Mouse (Mus musculus) embryo, embryonic 10.5 days (tissue): Measurements from ENCODE around the gene Ros1.
A peak's percentile ranks its signal among the peaks of the same experiment; 100 is the strongest.

Source experiments
- DNase-seq: peaks from one replicate; pipeline ENCODE4 v3.0.0-alpha.2; 2015; ENCODE audit warnings: low spot score

Gene Ros1

DNA sequence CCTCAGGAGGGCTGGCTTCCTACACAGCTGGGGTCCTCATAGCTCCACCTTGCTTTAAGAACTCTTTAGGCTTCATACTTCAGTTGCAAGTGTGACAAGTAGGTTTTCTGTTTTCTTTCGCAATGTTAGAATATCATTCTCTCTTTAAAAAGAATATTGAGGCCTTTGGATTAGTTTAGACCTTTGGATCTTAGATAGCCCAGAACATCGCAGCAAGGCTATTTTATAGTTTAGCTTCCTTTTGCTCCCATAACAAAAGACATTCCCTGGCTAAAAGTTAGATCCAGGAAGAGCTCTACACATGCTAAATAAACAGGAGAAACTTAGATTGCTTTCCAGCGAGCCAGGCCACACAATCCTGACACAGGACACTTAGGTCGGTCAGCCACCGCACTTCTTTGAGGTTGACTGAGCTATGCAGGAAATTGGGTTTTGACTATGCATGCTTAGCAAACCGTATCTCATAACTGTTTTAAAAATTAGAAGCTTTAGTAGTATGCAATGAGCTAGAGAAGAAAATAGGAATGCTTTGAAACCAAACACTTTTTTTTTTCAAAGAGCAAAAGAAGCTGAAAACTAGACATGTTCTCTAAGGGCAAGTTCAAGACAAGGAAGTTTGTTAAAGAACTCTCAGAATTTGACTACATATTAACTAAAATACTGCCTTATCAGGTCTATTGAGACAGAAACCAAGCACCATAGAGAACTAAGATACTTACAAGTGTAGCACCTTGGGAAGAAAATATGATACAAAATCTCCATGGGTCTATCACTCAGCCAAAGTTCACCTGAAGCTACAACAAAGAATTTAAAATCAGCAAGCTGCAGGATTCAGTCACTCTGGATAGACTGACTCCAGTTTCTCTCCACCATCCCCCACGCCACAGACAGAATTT, at the start of gene Ros1:
Gene Ros1, minus strand, starts transcription at position 288 of the 896 bp plus-strand sequence.
- no peak for DNase-seq

DNA sequence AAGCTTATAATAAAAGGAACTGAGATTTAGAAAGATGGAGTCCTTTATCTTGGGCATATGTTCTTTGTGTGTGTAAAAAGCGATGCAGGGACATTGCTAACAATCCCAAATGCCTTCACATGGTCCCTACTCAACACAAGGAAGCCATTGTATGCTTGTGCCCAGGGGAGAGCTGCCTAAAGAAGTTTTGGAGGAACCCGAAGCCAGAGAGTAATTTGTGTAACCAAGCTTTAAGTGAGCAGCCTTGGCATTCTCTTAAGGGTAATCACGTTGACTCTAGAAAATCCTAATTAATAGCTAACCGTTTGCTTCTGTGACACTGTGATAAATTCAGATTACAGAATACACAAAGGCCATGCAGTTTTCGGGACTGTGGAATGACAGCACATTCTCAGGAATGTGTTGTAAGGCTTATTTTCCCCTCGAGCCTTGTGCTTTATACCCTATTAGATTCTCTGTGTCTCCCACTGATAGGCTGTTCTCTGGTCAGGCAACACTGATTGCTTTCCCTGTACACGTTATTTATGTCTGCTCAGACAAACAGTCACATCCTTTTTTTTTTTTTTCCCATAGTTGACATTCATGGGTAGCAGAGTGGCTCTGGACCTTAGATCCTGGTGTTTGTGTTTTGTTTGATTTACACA, 47.8 kb upstream of the Ros1 start:
- peak; percentile 17 for DNase-seq

DNA sequence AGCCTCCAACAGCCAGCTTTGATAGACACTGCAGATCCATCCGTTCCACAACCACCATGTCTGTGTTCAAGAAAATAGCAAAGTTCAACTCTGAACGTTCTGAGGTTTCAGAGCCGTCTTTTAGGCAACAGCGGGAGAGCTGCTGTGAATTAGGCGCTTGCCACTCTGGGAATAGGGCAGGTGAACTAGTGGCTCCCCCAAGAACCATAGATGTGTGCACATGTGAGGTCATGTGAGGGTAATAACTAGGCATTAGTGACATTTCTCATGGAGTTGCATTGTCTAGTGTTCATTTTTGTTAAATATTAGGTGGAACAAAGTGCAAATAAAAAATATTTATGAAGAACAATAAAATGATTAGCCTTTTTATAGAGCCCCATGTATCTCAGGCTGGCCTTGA, 47.0 kb upstream of the Ros1 start:
- no peak for DNase-seq

DNA sequence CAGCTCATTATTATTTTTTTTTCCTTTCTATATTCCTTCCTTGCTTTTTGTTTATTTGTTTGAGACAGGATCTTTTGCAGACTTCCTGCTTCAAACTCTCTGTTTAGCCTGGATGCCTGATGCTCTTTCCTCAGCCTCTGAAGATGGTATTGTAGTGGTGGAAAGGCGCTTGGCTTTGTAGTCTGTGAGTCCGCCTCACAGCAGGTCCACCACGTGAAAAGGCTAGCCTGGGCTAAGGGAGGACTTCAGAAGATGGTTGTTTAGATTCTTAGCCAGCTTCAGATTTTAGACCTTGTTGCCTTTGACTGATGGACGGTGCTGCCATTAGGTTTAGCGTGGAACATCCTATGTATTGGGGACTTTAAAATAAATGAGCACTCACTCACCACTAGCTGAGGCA, 40.4 kb upstream of the Ros1 start:
- no peak for DNase-seq

DNA sequence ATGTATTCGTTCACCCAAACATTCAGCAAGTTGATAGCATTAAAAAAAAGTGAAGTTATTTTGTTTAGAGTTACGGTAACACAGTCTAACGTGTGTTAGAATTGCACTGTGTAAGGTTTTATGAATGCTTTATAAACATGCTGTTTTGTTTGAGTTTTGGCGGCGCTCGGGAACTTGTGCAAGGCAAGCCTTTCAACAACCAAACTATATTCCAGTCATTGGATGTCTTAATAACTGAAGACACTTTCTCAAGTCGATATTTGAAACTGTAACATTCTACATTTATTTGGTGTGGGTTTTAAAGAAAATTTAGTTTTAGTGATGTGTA, 39.6 kb upstream of the Ros1 start:
- DNase-seq, result no peak

DNA sequence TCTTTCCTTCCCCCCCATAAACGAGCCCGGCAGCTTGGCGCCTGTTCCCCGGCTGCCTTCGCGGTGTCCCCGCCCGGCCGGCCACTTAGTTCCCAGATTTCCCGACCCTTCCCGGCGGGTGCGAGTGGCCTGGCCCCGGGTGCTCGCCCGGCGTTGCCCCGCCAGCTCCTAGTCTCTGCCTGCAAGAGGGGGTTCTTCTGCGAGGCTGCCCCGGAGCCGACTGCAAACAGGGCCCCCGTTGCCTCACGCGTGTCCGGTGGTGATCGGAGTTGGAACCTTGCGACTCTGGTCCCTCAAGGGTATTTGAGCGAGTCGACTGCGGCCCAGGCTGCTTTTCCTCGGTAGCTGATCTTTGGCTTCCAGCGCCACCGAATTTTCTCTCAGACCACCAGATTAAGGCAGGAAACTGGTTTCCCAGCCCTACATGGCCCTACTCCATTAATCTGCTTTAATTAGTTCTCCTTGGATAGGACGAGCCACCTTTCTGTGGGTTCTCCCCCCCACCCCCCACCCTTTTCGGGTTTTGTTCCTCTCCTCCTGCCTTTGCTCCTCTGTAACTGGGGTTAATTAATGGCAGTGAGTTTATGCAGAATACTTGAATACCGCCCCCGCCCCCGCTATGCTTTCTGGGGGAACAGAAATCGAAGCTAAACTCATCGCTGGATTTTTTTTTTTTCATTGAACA, 39.1 kb upstream of the Ros1 start:
- peak; percentile 61 for DNase-seq

DNA sequence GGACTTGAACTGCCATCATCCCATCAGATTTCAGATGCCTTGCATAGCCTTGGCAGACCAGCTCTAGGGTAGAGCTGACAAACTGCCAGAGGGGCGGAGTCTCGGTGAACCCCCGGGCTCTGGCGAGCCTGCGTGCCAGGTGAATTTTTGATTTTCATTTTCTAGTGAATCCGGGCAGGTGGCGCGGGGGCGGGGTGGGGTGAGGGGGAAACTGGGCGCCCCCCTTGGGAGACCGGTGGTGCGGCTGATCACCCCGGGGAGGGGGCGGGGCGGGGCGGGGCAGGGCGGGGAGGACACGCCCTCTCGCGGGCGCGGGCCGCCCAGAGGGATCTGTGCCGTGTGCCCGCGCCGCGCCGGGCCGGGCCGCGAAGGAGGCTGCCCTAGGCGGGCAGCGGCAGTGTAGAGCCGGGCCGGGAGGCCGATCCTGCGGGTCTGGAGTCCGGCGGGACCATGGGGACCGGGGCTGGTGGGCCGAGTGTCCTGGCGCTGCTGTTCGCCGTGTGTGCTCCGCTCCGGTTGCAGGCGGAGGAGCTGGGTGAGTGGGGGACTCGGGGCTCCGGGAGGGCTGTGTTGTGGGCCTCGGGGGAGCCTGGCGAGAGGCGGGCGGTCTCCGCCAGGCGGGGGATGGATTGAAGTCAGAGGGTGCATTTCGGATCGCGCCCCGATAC, 38.4 kb upstream of the Ros1 start, which contains the start of gene Dcbld1:
Gene Dcbld1, plus strand, starts transcription at position 319 of the 668 bp plus-strand sequence.
- DNase-seq, result peak; percentile 74

DNA sequence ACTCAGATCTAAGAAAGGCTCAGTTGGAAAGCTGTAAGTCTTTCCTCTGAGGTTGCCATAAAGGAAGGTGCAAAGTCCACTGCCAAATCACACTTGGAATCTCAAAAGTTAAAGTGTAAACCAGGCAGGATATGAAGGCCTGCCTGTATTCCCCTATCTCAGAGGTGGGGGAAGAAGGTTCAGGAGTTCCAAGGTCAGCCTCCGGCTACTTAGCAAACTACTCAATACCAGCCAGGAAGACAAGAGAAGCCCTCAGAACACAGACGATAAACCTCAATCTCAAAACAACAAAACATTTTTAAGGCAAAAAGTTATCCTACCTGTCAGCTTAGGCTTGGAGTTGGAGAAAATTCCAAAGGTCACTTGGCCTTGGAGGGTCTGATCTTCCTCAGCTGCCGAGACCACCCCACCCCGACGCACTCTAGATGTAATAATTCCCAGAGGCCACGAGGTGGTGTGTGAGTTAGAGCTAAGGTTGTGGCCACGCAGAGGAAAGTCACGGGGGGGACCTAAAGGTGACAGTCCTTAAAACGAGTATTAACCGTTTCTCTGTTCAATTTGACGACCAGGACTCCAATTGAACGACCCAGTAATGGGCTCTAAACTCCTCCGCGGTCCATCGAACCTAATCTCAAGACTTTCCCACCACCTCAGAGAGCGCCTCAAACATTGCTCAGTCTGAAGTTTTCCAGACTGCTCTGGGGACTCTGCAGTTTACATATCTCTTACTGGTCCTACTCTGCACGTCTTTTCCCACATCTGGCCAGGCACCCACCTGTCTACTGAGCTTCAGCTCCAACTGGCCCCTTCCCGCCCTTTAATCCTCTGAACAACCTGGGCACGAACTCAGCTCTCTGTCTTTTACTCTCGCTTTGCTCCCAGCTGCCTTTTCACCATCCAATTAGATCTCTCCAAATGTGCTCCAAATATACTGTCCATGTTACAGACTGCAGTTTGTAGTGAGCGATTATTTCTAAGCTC, 37.4 kb upstream of the Ros1 start:
- DNase-seq, result peak; percentile 76

DNA sequence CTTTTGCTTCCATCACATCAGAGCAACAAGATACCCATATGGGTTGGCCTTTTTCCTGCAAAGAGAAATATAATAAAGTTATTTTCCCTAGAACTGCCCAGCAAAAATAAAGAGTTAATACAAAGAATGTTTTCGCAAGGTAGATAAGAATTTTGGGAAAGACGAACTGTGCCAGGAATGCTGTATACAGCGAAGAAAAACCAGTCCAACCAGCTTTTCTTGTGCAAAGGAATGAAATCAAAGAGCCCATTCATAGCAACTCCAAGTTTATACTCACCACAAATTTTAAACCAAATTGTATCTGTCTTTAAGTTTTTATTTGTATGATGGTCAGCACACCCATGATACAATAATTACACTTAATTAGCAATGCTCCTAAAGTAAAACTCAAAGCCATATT, 24.6 kb upstream of the Ros1 start:
- no peak for DNase-seq

DNA sequence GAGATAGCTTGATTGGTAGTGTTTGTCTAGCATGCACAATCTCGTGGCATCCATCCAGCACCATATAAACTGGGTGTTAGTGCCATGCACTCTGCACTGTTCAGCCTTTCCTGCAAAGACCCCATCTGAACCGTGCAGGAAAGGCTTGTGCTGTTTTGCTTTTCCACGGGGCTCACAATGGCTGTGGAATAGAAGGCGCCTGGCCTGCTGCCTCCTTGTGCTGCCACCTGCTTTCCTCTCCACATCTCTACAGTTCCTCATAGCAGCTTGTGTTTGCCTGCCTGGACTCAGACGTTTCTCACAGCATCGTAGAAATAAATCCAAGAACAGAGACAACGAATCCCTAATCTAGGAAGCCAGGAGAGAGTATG, 22.5 kb upstream of the Ros1 start:
- DNase-seq, result no peak

DNA sequence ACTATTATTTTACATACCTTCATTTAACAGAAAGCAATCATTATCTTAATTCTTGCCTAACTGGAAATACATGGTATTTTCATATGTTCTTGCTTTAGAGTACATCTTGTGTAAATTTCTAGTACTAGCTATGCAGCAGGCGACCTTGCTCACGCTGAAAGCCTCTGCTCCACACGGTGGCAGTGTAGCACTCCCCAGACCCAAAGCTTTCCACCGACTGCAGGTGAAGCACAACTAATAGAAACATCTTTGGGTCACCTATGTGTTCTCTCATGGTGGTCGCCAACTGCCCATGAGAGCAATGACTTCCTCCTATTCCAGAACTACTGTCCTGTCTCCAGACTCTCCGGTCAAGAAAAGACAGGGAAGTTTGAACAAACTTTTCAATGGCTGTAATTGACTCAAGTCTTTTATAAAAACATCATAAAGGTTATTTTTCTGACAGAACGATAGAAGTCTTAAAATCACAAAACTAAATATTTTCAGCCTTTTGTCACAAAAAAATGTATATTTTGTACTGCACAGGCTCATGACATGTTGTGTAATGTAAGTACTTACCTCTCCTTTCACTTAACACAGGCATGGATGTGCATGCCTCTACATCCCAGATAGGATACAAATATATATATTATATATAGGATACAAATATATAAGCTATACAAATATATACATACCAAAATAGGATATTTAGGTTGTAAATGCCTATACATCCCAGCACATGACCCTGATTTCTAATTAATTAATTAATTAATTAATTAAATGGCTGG, 21.9 kb upstream of the Ros1 start:
- DNase-seq, result peak; percentile 65

DNA sequence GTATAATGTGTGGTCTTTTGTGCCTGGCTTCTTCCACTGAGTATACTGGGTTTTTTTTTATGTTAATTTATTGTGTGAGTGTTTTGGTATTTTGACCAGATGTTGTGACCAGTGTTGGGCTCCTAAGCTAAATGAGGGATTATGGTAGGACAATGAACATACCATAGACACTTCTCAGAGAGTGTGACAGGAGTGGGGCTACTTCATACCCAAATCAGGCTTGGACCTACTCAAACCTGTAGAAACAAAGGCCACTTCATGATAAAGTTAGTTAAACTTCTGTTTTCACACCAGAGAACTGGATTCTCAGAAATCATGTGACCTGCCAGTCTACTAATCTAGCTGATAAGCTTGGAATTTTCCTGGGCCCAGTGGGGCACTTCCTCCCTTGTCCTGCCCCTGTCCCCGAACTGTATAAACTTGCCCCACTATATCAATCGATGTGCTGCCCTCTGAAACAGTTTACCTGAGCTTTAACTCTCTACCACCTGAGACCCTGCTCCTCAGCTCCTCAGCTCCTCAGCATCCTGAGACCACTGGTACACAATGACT, 20.3 kb upstream of the Ros1 start:
- no peak for DNase-seq

DNA sequence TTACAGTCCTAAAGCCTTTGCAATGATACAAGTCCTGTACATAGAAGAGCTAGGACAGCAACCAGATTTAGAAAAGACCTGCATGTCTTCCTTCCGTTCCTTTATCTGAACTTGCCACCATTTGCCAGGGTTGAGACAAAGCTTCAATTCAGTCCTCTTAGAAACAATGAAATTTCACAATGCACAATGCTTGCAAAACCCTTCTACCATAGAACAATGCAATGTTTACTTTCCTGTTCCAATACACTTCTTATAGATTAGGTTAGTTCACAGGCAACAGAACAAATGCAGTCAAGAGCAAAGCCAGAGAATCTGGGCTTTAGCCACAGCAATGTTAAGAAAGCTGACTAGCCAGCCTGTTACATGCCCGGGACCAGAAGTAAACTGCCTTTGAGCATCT, 9.0 kb upstream of the Ros1 start:
- DNase-seq, result no peak

DNA sequence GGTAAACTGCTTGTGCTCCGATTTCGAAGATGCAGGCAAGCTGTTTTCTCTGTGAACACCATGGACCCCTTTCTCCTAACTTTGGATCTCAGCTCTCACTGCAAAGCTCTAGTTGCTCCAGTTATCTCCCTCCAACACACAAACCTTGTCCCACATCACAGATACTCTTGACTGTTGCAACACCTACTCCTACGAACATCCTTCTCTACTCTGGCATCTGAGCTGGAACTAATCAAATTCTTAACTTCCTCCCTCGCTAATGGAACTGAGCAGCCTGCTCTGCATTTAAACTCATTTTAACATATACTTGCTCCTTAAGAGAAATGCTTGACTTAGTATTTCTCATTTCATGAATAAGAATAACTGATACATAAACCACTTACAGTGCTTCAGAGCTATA, 9.1 kb downstream of the Ros1 start:
- no peak for DNase-seq

DNA sequence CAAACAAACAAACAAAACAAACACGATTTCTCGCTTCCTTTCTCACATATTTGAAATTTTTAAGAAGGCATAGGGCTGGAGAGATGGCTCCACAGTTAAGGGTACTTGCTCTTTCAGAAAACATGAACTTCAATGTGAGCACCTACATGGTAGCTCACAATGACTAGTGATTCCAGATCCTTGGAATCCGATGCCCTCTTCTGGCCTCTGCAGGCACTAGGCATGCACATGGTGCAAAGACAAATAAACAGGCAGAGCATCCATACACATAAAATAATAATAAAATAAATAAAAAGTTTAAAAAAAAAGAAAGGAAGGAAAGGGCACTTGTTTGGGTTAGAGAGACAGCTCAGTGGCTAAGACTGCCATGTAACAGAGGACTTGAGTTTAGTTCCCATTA, 12.2 kb downstream of the Ros1 start:
- DNase-seq, result peak; percentile 30

DNA sequence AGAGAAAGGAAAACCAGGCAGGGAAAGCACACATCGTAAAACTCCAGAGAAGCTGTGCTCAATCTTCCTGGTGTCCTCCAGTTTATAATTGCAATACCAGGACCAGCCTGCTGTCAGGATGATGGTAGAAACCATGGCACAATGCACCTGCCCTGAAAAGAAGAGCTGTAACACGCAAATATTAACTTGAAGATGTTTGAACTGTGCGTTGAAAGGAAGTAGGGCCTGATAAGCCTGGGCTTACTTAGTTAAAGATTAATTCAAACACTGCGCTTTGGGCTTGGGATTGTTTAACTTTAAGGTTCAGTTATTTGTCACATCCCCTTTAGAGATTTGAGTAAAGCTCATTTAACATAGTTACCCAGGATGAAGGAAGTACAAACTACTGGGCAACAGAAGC, 20.7 kb downstream of the Ros1 start:
- no peak for DNase-seq

DNA sequence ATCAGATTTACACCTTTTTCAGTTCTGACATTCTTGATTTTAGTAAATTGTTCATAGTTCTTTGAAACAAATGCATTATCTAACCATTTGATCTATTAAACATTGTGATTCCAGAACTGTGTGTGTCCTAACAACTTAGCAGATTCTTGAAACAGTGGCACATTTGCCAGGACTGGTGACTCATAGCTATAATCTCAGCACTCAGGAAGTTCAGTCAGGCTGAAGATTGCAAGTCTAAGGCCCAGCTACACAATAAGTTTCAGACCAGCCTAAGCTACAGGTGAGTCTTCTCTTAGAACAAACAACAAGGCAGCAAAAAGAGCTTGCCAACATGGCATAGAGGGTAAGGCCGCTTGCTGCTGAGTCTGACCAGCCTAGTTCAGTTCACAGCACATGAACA, 24.6 kb downstream of the Ros1 start:
- DNase-seq, result no peak

DNA sequence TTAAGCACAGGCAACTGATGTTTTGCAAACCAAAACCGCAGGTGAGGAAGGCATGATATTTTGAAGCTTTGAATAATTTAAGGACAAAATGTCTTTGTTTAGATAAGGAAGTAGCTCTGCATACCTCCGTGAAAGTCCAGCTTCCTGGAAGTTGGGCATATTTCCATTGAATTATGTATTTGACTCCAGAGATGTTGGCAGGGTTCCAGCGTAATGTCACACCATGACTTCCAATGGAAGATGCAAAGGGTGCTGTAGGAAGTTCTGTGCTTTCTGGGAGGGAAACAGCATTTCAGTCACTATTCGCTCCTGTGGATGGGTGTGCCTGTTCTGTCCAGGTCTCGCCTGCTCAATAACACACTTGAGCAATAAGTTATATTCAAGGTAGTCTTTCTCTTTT, 25.2 kb downstream of the Ros1 start:
- no peak for DNase-seq

DNA sequence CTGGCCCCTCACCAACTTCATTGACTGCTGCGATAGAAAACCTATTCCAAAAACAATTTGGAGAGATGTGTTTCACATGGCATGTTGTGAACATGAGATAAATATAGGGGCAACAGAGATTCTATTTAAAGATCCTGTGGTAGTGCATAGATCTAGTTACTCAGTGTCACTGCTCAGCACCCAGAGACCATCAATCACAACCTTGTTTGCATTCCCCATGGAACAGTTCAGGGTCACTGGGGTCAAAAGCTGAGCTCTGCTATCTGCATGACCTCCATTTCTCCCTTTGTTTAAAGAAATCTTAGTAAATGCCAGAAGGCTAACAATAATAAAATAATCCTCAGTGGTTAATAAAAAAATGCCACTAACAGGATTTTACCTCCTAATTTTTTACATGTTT, 29.7 kb downstream of the Ros1 start:
- peak; percentile 54 for DNase-seq

DNA sequence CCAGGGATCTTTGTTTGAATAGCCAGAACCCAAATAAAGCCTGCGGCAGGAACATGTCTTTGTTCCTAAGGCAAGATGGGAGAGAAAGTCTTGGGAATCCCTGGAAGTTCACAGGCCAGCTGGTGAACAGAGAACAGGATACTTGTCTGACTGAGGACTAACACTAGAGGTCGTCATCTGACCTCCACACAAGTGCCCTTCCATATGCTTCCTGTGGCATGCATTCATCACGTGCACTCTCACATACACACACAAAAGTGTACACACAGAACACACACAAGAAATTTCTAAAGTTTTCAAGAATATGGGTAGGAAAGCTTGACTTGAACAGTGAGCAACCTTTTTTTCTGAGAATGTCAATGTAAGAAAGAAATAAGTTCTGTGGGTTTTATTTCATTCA, 34.4 kb downstream of the Ros1 start:
- DNase-seq, result peak; percentile 22
